Comparison of ENCODE assay signal across 9 mouse cellular contexts in genomic region chr1:173398323-173398970, GRCm38 (mm10). TPM values are rescaled to one million over a fixed set of nuclear protein-coding genes. Genes with fewer than 3 reads are reported as not detected.
DNase-seq lines count a peak whose midpoint lies in the region; ATAC-seq and TF ChIP-seq lines count a peak whose summit lies in the region.
"Had no signal": no experiment of that assay in that cellular context is flagged by ENCODE, and none has a peak within 500 bp of the region (broad histone marks: within the 10 kb centered on the region; RNA-seq: fewer than 3 reads in every experiment).

No protein-coding gene starts in this region.

- TF ChIP-seq POLR2A in thymus, adult 2 months (IDR thresholded peaks at IDR 0.05; ENCODE audit: control insufficient read depth, extremely low read depth, insufficient read depth, low read length, poor library complexity) = no peak
- TF ChIP-seq POLR2A in liver, adult 2 months (IDR thresholded peaks at IDR 0.05; ENCODE audit: extremely low read depth, insufficient read depth, low read length) = no peak

- H3K4me1 ChIP-seq in thymus, adult 2 months (replicated peaks; ENCODE audit: control insufficient read depth, insufficient read depth, low read length) = no peaks in the 10 kb centered on the region
- H3K4me1 ChIP-seq in kidney, postnatal 0 days (replicated peaks; ENCODE audit: insufficient read depth, low read length) = no peaks in the 10 kb centered on the region
- H3K4me1 ChIP-seq in liver, adult 2 months (ENCODE audit: control insufficient read depth, insufficient read depth, low read length) = no peaks in the 10 kb centered on the region
- H3K4me1 ChIP-seq: megakaryocyte, embryonic 14.5 days had no signal

- H3K9me3 ChIP-seq in kidney, postnatal 0 days (replicated peaks; ENCODE audit: low read length) = no peaks in the 10 kb centered on the region
- H3K9me3 ChIP-seq: megakaryocyte, embryonic 14.5 days had no signal

- H3K4me3 ChIP-seq in thymus, adult 2 months (ENCODE audit: control insufficient read depth, insufficient read depth, low read length) = no peak overlapping the region
- H3K4me3 ChIP-seq in kidney, postnatal 0 days (replicated peaks; ENCODE audit: low read depth, low read length) = no peak overlapping the region
- no peak overlapping the region for H3K4me3 ChIP-seq in liver, adult 2 months (ENCODE audit: insufficient read depth, low read depth, low read length)
- H3K4me3 ChIP-seq: megakaryocyte, embryonic 14.5 days had no signal

- H3K27ac ChIP-seq in thymus, adult 2 months (ENCODE audit: control insufficient read depth, insufficient read depth, low read length) = no peak overlapping the region
- no peak overlapping the region for H3K27ac ChIP-seq in kidney, postnatal 0 days
- H3K27ac ChIP-seq in liver, adult 2 months (replicated peaks; ENCODE audit: insufficient read depth, low read depth, low read length) = no peak overlapping the region

- H3K9ac ChIP-seq in kidney, postnatal 0 days (ENCODE audit: low read depth, low read length) = no peak overlapping the region
- no peak overlapping the region for H3K9ac ChIP-seq in liver, adult 2 months (ENCODE audit: low read depth, low read length)

- H3K79me2 ChIP-seq in liver, adult 2 months (ENCODE audit: control insufficient read depth, insufficient read depth, low read length) = no peaks in the 10 kb centered on the region

- peak; percentile 76 for ATAC-seq in frontal cortex, adult (ENCODE audit: low TSS enrichment)
- peak; percentile 36; the same call in 1 of the 2 replicates for ATAC-seq in kidney, postnatal 0 days (replicated peaks; ENCODE audit: low FRiP score, low read depth)

- 38% methylated on average over 3 of the region's 3 CpGs for WGBS in thymus, adult 2 months
- 32% methylated on average over 3 of the region's 3 CpGs for WGBS in kidney, postnatal 0 days
- 20% methylated on average over 3 of the region's 3 CpGs for WGBS in liver, adult 2 months

- H3K27me3 ChIP-seq in thymus, adult 2 months (ENCODE audit: control insufficient read depth, insufficient read depth, low read length) = no peaks in the 10 kb centered on the region
- no peaks in the 10 kb centered on the region for H3K27me3 ChIP-seq in kidney, postnatal 0 days (ENCODE audit: insufficient read depth, low read length)
- H3K27me3 ChIP-seq in liver, adult 2 months (ENCODE audit: control insufficient read depth, insufficient read depth, low read length) = no peaks in the 10 kb centered on the region

- H3K36me3 ChIP-seq in thymus, adult 2 months (ENCODE audit: control insufficient read depth, insufficient read depth, low read length) = no peaks in the 10 kb centered on the region
- no peaks in the 10 kb centered on the region for H3K36me3 ChIP-seq in kidney, postnatal 0 days (ENCODE audit: insufficient read depth, low read length)
- H3K36me3 ChIP-seq in liver, adult 2 months (ENCODE audit: control insufficient read depth, insufficient read depth, low read length) = no peaks in the 10 kb centered on the region

- no peak for TF ChIP-seq CTCF in thymus, adult 2 months (IDR thresholded peaks at IDR 0.05; ENCODE audit: borderline replicate concordance, control insufficient read depth, extremely low read depth, insufficient read depth, low read length, poor library complexity)
- TF ChIP-seq CTCF in kidney, postnatal 0 days (IDR thresholded peaks at IDR 0.05; ENCODE audit: low read depth) = peak; percentile 82
- TF ChIP-seq CTCF in liver, adult 2 months (IDR thresholded peaks at IDR 0.05; ENCODE audit: low read depth, low read length) = peak; percentile 44; the same call in 1 of the 2 replicates

- no peak overlapping the region for H3K4me2 ChIP-seq in kidney, postnatal 0 days (ENCODE audit: low read length)

- DNase-seq in thymus, adult 2 months = peak; percentile 52
- no peak for DNase-seq in thymus, adult 18-20 months
- DNase-seq in cerebellum, adult 9-10 months = peak; percentile 75
- DNase-seq in kidney, postnatal 0 days (ENCODE audit: low spot score) = peak; percentile 80
- peak; percentile 39 for DNase-seq in liver, adult 2 months (ENCODE audit: extremely low read depth, low read depth, low spot score)
- DNase-seq in naive thymus-derived CD4-positive, alpha-beta T cell, adult 2 months (ENCODE audit: low read depth) = peak; percentile 84
- DNase-seq in spleen, postnatal 4 days (ENCODE audit: low spot score in 2 of 2) = peak; percentile 61 to 89

RNA-seq across cellular contexts. Expression of gene Cadm3, which starts 31.0 kb away (rescaled TPM):
- polyA plus RNA-seq in thymus, adult 2 months (2012; rRNA removed) = 5.9 and 6.8 TPM in 2 replicates
- polyA plus RNA-seq in kidney, postnatal 0 days (2015; fragmentation: Nextera tagmentation; extraction: Ambion mirVana) = 0.28 and 0.41 TPM in 2 replicates
- 3.0 and 6.2 TPM in 2 replicates for total RNA-seq in liver, adult 2 months (2014; rRNA removed)
- polyA plus RNA-seq in liver, adult 2 months (2012; rRNA removed) = 9.2 and 10.4 TPM in 2 replicates

RNA-seq across cellular contexts. Expression of gene Aim2, which starts 47.8 kb away (rescaled TPM):
- 6.5 and 7.4 TPM in 2 replicates for polyA plus RNA-seq in thymus, adult 2 months (2012; rRNA removed)
- 2.9 and 3.5 TPM in 2 replicates for polyA plus RNA-seq in kidney, postnatal 0 days (2015; fragmentation: Nextera tagmentation; extraction: Ambion mirVana)
- 3.0 and 3.4 TPM in 2 replicates for total RNA-seq in liver, adult 2 months (2014; rRNA removed)
- 0.12 and 0.44 TPM in 2 replicates for polyA plus RNA-seq in liver, adult 2 months (2012; rRNA removed)

Comparison
In these comparisons a context has a peak if more than half of its experiments do, and no peak if none do; other contexts are left out.
1. DNase-seq: peak in thymus, adult 2 months (single experiment), cerebellum, adult 9-10 months (single experiment), kidney, postnatal 0 days (single experiment), liver, adult 2 months (single experiment), naive thymus-derived CD4-positive, alpha-beta T cell, adult 2 months (single experiment) and spleen, postnatal 4 days (2 of 2); none in thymus, adult 18-20 months (0 of 2).